Comparison of ENCODE assay signal across 35 mouse cellular contexts in genomic region chr13:113802571-113802970, GRCm38 (mm10).
"Had no signal": no experiment of that assay in that cellular context is flagged by ENCODE, and none has a peak within 500 bp of the region (broad histone marks: within the 10 kb centered on the region; RNA-seq: fewer than 3 reads in every experiment).

No protein-coding gene starts in this region.

- H3K4me1 ChIP-seq: heart, embryonic 15.5 days; hindbrain, embryonic 10.5 days; hindbrain, embryonic 15.5 days had no signal

- H3K4me2 ChIP-seq: heart, embryonic 11.5 days; heart, embryonic 12.5 days; heart, embryonic 13.5 days; heart, embryonic 15.5 days; hindbrain, embryonic 12.5 days; hindbrain, embryonic 13.5 days; hindbrain, embryonic 14.5 days; hindbrain, embryonic 15.5 days; intestine, embryonic 15.5 days; kidney, embryonic 15.5 days had no signal

- H3K4me3 ChIP-seq: heart, embryonic 12.5 days; heart, embryonic 13.5 days; heart, embryonic 15.5 days; hindbrain, embryonic 10.5 days; hindbrain, embryonic 12.5 days; hindbrain, embryonic 13.5 days; hindbrain, embryonic 15.5 days; intestine, embryonic 15.5 days; kidney, embryonic 15.5 days; layer of hippocampus, adult 2 months; left cerebral cortex, adult 2 months had no signal

- H3K27me3 ChIP-seq: heart, embryonic 12.5 days; heart, embryonic 13.5 days; heart, embryonic 15.5 days; hindbrain, embryonic 12.5 days; hindbrain, embryonic 13.5 days; hindbrain, embryonic 15.5 days; intestine, embryonic 15.5 days; kidney, embryonic 15.5 days had no signal

- ATAC-seq: hindbrain, embryonic 16.5 days; hindbrain, postnatal 0 days; inflammation-experienced regulatory T-cells, adult 6 months; intestine, embryonic 15.5 days; intestine, embryonic 16.5 days; intestine, postnatal 0 days had no signal

- DNase-seq: heart, postnatal 10 days; heart, postnatal 14 days; heart, postnatal 36 days; heart, postnatal 4 days; kidney, adult 11 months; kidney, adult 18-20 months; kidney, adult 2 months; kidney, adult 8-10 months; kidney, adult 9 months; kidney, postnatal 10 days; kidney, postnatal 14 days; kidney, postnatal 25 days; kidney, postnatal 36 days; kidney, postnatal 4 days; layer of hippocampus, adult 9-11 months; layer of hippocampus, postnatal 36 days had no signal

- H3K36me3 ChIP-seq: heart, embryonic 15.5 days; hindbrain, embryonic 10.5 days; hindbrain, embryonic 12.5 days; hindbrain, embryonic 13.5 days; hindbrain, embryonic 15.5 days; intestine, embryonic 15.5 days; kidney, embryonic 15.5 days had no signal

- H3K27ac ChIP-seq: heart, embryonic 13.5 days; heart, embryonic 15.5 days; hindbrain, embryonic 10.5 days; hindbrain, embryonic 12.5 days; hindbrain, embryonic 13.5 days; hindbrain, embryonic 14.5 days; hindbrain, embryonic 15.5 days; hindbrain, postnatal 0 days; intestine, embryonic 15.5 days; kidney, embryonic 15.5 days; kidney, postnatal 0 days; layer of hippocampus, adult 2 months; left cerebral cortex, adult 2 months had no signal

- H3K9me3 ChIP-seq: heart, embryonic 12.5 days; heart, embryonic 15.5 days; hindbrain, embryonic 10.5 days; hindbrain, embryonic 12.5 days; hindbrain, embryonic 13.5 days; hindbrain, embryonic 15.5 days; intestine, embryonic 15.5 days; kidney, embryonic 15.5 days had no signal

- H3K9ac ChIP-seq: heart, embryonic 12.5 days; heart, embryonic 13.5 days; heart, embryonic 15.5 days; hindbrain, embryonic 12.5 days; hindbrain, embryonic 13.5 days; hindbrain, embryonic 14.5 days; hindbrain, embryonic 15.5 days; intestine, embryonic 15.5 days; kidney, embryonic 15.5 days had no signal
